Mouse (Mus musculus) stomach, embryonic 15.5 days (tissue): ENCODE results near the gene Myadml2. TPM values are rescaled to one million over a fixed set of nuclear protein-coding genes. Genes with fewer than 3 reads are reported as not detected.

Experiments used
- ATAC-seq: fragments of 200-750 bp; cut with Nextera tagmentation; 2 replicates; pipeline ENCODE4 v1.8.0; 2017; ENCODE audit warnings: low read depth, moderate number of reproducible peaks, moderate TSS enrichment; ENCODE audit not compliant: insufficient read depth, low FRiP score
- H3K27ac ChIP-seq: fragments of 300-500 bp; sonication (generic); 2 replicates; pipeline ENCODE4 v1.5.1; 2015; ENCODE audit warnings: mild to moderate bottlenecking, inconsistent platforms
- H3K27me3 ChIP-seq: fragments of 300-500 bp; sonication (generic); replicated peaks from 2 replicates; pipeline ENCODE4 v1.6.1; 2015; ENCODE audit warnings: inconsistent platforms
- H3K36me3 ChIP-seq: fragments of 300-500 bp; sonication (generic); 2 replicates; pipeline ENCODE4 v1.6.1; 2015; ENCODE audit warnings: inconsistent platforms
- H3K4me1 ChIP-seq: fragments of 300-500 bp; sonication (generic); 2 replicates; pipeline ENCODE4 v1.6.1; 2015; ENCODE audit warnings: inconsistent platforms
- H3K4me2 ChIP-seq: fragments of 300-500 bp; sonication (generic); 2 replicates; pipeline ENCODE4 v1.6.1; 2015; ENCODE audit warnings: mild to moderate bottlenecking, inconsistent platforms
- H3K4me3 ChIP-seq: fragments of 300-500 bp; sonication (generic); replicated peaks from 2 replicates; pipeline ENCODE4 v1.5.1; 2015; ENCODE audit warnings: inconsistent platforms
- H3K9ac ChIP-seq: fragments of 300-500 bp; sonication (generic); 2 replicates; pipeline ENCODE4 v1.6.1; 2015; ENCODE audit warnings: inconsistent platforms
- H3K9me3 ChIP-seq: fragments of 300-500 bp; sonication (generic); 2 replicates; pipeline ENCODE4 v1.6.1; 2016; ENCODE audit warnings: inconsistent platforms
- WGBS: fragments of 180-500 bp; shearing (Covaris S2); methylation state at CpG from one replicate; pipeline ENCODE4 v1.1.7; 2015; 5-methylcytosine and 5-hydroxymethylcytosine counted together
- polyA plus RNA-seq: library from polyadenylated mRNA; unstranded; fragments of >200 nt; fragmentation: Nextera tagmentation; extraction: Ambion mirVana; gene quantifications from 2 replicates; pipeline ENCODE4 v1.2.1, GENCODE M21; 2015

The Myadml2 gene
- polyA plus RNA-seq, 1 experiment from 2014 or later = 0.44 TPM

DNA sequence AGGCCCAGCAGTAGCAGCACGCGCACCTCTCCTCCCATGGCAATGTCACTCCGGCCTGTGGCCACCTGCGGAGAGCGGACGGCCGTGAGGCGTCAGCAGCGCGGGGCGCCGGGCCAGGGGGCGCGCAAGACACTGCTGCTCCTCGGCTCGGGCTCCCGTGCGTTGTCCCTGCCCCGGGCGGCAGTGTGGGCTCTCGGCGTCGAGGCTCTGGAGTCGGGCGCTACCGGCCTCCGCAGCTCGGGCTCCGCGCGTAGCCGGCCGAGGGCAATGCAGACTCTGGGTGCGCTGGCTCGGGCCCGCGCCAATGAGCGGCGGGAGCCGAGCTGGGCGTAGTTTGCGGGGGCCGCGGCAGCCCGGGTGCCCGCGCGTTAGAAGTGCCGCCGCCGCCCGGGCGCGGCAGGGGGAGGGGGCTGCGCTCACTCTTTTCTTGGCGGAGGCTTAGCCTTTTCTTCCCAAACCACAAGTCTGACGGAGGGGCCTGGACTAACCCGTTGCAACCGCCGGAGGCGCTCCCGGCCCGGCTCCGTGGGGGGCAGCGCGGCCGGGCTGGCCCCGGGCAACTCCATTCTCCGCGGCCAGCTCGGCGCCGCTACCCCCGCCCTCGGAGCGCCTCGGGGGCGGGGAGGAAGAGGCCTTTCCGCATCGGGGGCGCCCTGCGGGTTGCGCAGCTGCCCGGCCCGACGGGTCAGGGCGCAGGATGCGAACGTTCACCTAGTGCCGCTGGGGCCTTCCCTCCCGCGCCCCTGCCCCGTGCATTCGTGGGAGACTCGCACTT, 12.5 kb upstream of the Myadml2 start:
- ATAC-seq = peak; percentile 59; the same call in 1 of the 2 replicates
- WGBS = under 1% methylated on average over 70 of the region's 95 CpGs
- no peaks in the 10 kb centered on the region for H3K36me3 ChIP-seq

DNA sequence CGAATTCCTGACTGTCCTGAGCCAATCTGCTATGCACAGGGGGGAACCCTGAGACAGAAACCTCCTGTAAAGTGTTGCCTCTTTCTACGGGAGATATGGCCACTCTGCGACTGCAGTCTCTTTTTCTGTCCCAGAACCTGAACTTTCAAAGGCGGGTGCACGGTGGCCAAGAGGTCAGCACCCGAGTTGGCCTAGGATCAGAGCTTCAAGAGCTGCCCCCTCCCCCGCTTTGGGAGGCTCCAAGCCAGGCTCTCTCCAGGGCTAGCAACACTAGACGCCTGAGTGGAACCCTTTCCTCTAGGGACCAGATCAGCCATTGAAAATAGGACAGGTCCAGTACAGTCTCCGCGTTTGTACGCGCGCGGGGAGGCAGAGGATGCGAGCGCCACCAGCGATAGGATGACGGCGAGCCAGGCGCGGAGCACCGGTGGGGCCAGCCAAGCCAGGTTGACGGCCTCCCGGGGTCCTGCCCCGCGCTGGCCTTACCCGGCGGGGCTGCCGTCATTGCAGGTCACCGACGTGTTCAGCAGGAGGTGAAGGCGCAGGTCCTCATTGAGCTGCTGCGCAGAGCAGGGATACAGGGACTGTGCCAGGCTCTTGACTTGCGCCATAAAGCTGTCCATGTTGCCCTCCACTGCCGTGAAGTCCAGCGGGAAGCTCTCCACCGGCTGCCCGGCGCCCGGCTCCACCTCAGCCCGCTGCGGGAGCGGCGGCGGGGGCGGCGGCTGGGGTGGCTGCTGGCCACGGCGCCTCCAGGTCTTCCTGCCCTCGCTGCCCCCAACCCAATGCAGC, 11.7 kb upstream of the Myadml2 start:
- Histone ChIP-seq H3K4me2 (peak overlapping the region; percentile 82), H3K9ac (no peak overlapping the region), H3K27ac (no peak overlapping the region)

More for the DNA sequence above, 12.5 kb upstream of the Myadml2 start:
- no peak overlapping the region for H3K27ac ChIP-seq
- H3K27me3 ChIP-seq = peaks cover 68% of the 10 kb centered on the region
- H3K9ac ChIP-seq = no peak overlapping the region
- H3K4me2 ChIP-seq = peak overlapping the region; percentile 82
- peak overlapping the region; percentile 46 for H3K4me3 ChIP-seq
- no peaks in the 10 kb centered on the region for H3K9me3 ChIP-seq
- peaks cover 20% of the 10 kb centered on the region for H3K4me1 ChIP-seq

DNA sequence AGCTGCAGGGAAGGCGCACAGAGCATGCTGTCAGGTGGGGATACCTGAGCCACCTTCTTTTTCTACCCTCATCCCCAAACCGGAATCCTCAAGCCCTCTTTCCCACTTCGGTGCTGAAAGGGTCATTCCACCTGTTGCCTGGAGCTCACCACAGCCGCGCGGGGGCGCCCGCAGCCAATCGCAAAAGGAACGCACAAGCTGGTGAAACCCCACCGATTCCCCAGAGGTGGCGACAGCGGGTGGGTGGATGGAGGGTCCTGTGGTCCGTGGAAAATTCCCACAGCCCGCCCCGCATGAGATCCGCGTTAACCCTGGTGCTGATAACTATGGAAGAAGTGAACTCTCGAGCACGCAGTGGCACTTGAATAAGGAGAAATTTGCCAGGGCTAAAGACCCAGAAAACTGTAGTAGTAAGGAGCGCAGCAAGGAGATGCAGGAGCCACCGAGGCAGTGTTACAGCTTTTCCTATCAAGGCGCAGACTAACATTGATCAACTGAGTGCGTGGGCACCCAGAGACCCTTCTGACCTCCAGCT, 11.0 kb upstream of the Myadml2 start:
- peaks cover 18% of the 10 kb centered on the region for H3K4me1 ChIP-seq
- peak overlapping the region; percentile 82 for H3K4me2 ChIP-seq
- peaks cover 67% of the 10 kb centered on the region for H3K27me3 ChIP-seq
- H3K9me3 ChIP-seq = no peaks in the 10 kb centered on the region
- no peak overlapping the region for H3K27ac ChIP-seq
- no peak for ATAC-seq
- WGBS = 3% methylated on average over 24 of the region's 24 CpGs
- peak overlapping the region; percentile 46; the same call in 1 of the 2 replicates for H3K4me3 ChIP-seq
- no peak overlapping the region for H3K9ac ChIP-seq
- no peaks in the 10 kb centered on the region for H3K36me3 ChIP-seq

More for the DNA sequence above, 11.7 kb upstream of the Myadml2 start:
- Histone ChIP-seq H3K4me3 (peak overlapping the region; percentile 46), H3K27me3 (peaks cover 68% of the 10 kb centered on the region), H3K36me3 (no peaks in the 10 kb centered on the region), H3K4me1 (peaks cover 18% of the 10 kb centered on the region), H3K9me3 (no peaks in the 10 kb centered on the region)
- no peak for ATAC-seq
- 5% methylated on average over 44 of the region's 50 CpGs for WGBS

DNA sequence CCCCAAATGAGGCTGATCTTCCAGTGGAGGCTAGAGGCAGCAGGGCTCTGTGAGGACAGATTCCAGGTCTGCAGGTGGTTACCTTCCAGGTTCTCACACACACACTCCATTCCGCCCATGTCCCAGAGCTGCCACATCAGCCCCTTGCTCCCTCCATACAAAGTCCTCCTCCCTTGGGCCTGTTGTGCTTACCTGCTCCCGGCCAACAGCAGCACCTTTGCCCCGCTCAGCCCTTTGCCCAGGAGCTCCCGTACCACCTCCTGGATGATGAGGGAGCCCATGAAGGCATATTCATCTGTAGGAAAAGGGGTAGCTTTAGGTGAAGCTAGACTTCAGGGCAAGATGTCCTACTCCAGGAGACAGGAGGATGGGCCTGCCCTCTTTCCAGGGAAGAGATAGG, 9.3 kb upstream of the Myadml2 start:
- Histone ChIP-seq H3K4me1 (peaks cover 18% of the 10 kb centered on the region), H3K36me3 (no peaks in the 10 kb centered on the region), H3K9me3 (no peaks in the 10 kb centered on the region), H3K27me3 (peaks cover 58% of the 10 kb centered on the region), H3K27ac (no peak overlapping the region), H3K9ac (no peak overlapping the region), H3K4me3 (no peak overlapping the region), H3K4me2 (no peak overlapping the region)
- WGBS = 78% methylated on average over 4 of the region's 4 CpGs
- ATAC-seq = no peak

DNA sequence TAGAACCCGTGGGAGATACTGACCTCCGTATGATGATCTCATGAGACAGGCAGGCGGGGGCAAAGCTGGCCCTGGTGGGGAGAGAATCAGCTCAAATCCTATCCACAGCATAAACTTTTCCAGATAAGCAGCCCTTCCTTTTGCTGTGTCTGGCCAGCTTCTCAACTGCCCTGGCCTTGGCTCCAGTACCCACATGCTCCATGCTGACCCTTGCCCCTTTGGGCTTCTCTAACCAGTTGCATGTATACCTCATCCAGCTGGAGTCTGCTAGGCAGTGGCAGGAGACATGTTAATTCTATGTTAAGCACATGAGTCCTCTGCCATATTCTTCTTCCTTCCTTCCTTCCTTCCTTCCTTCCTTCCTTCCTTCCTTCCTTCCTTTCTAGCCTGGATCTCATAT, 6.8 kb upstream of the Myadml2 start:
- H3K27me3 ChIP-seq = peaks cover 33% of the 10 kb centered on the region
- H3K36me3 ChIP-seq = no peaks in the 10 kb centered on the region
- H3K4me3 ChIP-seq = no peak overlapping the region
- H3K9me3 ChIP-seq = no peaks in the 10 kb centered on the region
- no peak for ATAC-seq
- peaks cover 3% of the 10 kb centered on the region for H3K4me1 ChIP-seq
- 67% methylated on average over 3 of the region's 3 CpGs for WGBS
- H3K9ac ChIP-seq = no peak overlapping the region
- no peak overlapping the region for H3K27ac ChIP-seq
- no peak overlapping the region for H3K4me2 ChIP-seq

DNA sequence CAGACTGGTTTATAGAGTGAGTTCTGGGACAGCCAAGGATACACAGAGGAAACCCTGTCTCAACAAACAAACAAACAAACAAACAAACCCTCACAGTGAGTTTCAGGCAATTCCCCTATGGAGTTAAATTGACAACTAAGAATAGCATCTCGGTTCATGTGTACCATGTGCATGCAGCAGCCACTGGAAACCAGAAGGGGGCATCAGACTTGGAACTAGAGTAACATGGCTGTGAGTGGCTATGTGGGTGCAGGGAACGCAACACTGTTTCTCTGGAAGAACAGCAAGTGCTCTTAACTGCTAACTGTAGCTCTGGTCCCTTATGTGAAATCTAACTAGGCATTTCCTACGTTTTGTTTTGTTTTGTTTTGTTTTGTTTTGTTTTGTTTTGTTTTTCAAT, 3.9 kb upstream of the Myadml2 start:
- WGBS = 75% methylated on average over 3 of the region's 3 CpGs
- no peaks in the 10 kb centered on the region for H3K36me3 ChIP-seq

DNA sequence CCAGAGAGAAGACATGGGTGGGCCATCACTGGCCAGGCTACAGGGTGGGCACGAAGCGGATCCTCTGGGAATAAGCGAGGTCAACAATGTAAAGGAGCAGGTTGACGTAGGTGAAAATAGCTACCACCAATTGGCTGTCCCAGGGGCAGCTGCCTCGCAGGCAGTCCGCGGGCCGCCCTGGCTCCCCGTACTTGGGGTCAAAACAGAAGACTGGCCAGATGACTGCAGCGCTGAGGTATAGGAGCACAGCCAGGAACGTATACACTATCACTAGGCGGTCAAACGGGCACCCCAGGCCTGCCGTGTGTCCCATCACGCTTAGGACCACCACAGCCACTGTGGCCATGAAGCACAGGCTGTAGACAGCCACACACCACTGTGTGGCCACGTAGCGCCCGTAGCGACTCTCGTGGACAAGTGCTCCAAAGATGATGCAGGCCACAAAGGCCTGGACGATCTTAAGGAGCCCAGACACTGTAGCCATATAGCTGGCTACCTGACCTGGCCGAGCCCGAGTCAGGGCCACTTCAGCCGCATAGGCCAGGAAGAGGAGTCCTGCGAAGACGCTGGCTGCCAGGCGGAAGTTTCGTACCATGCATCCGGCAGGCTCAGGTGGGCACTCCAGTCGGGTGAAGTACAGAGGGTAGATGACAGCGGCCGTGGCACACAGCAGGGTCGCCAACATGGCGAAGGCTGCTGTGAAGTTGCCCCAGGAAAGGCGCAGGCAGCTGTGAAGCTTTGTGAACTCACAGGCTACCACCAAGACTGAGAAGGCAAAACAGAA, 719 bp downstream of the Myadml2 start:
- Histone ChIP-seq H3K27me3 (no peaks in the 10 kb centered on the region), H3K4me1 (peaks cover 14% of the 10 kb centered on the region; the same call in 1 of the 2 replicates), H3K4me3 (no peak overlapping the region), H3K36me3 (no peaks in the 10 kb centered on the region), H3K4me2 (0 out of 2 replicates have a peak overlapping the region, but pooled peaks have one; percentile 56), H3K9me3 (no peaks in the 10 kb centered on the region), H3K27ac (no peak overlapping the region), H3K9ac (no peak overlapping the region)
- no peak for ATAC-seq
- WGBS = 81% methylated on average over 35 of the region's 35 CpGs

More for the DNA sequence above, 3.9 kb upstream of the Myadml2 start:
- Histone ChIP-seq H3K27me3 (peaks cover 7% of the 10 kb centered on the region; the same call in 1 of the 2 replicates), H3K4me3 (no peak overlapping the region), H3K9ac (no peak overlapping the region), H3K4me1 (peaks cover 4% of the 10 kb centered on the region; the same call in 1 of the 2 replicates), H3K4me2 (no peak overlapping the region), H3K27ac (no peak overlapping the region), H3K9me3 (no peaks in the 10 kb centered on the region)
- no peak for ATAC-seq

DNA sequence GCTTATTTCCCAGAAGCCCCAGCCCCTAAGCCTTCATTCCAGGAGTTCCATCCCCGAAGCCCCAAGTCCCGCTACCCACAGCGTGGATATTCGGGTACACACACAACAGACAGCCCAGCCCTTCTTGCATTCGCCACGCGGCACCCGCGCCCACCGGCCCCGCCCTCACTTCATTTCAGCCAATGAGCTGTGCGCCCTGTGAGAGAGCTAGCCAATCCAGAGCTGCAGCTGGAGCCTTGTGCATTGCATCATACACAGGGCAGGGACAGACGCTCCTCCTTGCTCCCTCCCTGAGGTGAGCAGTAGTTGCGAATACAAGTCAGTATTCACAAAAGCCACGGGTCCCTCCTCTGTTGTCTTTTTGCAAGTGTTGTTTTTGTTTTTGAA, 4.4 kb downstream of the Myadml2 start, which contains the start of gene Pycr1:
TSS of gene Pycr1 (minus strand) at position 169 of the 387 bp plus-strand sequence.
- no peaks in the 10 kb centered on the region for H3K27me3 ChIP-seq
- H3K4me3 ChIP-seq = peak within 1 kb of the TSS; percentile 53
- H3K4me1 ChIP-seq = peaks cover 14% of the 10 kb centered on the region; the same call in 1 of the 2 replicates
- H3K27ac ChIP-seq = peak within 1 kb of the TSS; percentile 27; the same call in 1 of the 2 replicates
- peak; percentile 99 for ATAC-seq
- no peaks in the 10 kb centered on the region for H3K36me3 ChIP-seq
- no peaks in the 10 kb centered on the region for H3K9me3 ChIP-seq
- peak within 1 kb of the TSS; percentile 88 for H3K4me2 ChIP-seq
- 2% methylated on average over 15 of the region's 15 CpGs for WGBS
- H3K9ac ChIP-seq = peak within 1 kb of the TSS; percentile 35; the same call in 1 of the 2 replicates

DNA sequence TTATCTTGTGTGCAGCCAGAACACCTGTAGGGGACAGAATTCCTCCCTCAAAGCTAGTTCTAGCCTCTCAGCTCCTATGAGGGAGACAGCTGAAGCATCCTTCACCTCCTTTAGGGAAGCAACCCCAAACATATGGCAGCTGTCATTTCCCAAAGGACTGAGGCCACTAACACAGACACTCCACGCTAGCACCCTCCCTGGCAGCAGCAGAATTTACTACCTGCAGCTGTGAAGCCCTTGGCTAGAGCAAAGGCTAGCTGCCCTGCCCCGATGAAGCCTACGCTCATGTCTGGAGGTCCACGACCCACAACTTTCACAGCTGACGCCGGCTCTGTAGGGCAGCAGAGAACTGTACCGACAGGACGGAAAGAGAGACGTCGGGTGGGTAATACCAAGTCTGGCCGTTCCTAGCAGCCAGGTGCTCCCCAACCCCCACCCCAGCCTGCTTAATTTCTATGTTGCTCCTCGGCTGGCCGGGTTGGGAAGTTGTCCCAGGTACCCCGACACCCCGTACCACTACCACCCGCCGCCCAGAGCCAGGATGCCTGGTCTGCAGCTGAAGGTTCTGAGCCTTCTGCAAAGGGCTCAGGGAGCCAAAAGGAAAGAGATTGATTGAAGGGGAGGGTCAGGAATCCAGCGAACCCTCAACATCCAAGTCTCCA, 4.9 kb downstream of the Myadml2 start:
- peak; percentile 34; the same call in 1 of the 2 replicates for ATAC-seq
- H3K4me1 ChIP-seq = peaks cover 11% of the 10 kb centered on the region; the same call in 1 of the 2 replicates
- peak overlapping the region; percentile 35; the same call in 1 of the 2 replicates for H3K9ac ChIP-seq
- no peaks in the 10 kb centered on the region for H3K27me3 ChIP-seq
- no peaks in the 10 kb centered on the region for H3K9me3 ChIP-seq
- H3K4me3 ChIP-seq = peak overlapping the region; percentile 53
- no peaks in the 10 kb centered on the region for H3K36me3 ChIP-seq
- WGBS = under 1% methylated on average over 18 of the region's 18 CpGs
- H3K4me2 ChIP-seq = peak overlapping the region; percentile 88
- peak overlapping the region; percentile 27; the same call in 1 of the 2 replicates for H3K27ac ChIP-seq

DNA sequence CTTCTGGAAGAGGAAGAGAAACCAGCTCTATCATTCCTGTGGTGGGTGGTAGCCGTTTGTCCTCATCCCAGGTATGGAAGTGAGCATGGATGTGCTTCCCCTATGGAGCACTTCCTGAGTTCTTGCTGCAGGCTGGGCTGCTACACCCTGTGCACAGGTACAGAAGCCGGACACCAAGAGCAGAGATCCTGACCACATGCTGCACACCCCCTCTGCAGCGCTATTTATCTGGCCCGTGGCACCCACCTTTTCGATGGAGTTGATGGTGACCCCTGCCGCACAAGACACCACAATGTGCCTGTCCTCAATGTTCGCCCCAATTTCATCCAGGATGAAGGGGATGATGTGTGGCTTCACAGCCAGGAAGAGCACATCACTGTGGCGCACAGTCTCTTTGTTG, 6.1 kb downstream of the Myadml2 start:
- Histone ChIP-seq H3K27ac (no peak overlapping the region), H3K4me2 (no peak overlapping the region), H3K9me3 (no peaks in the 10 kb centered on the region), H3K9ac (no peak overlapping the region), H3K4me1 (0 out of 2 replicates have a peak, but pooled peaks cover 9% of the 10 kb centered on the region), H3K36me3 (no peaks in the 10 kb centered on the region), H3K27me3 (no peaks in the 10 kb centered on the region), H3K4me3 (no peak overlapping the region)
- ATAC-seq = no peak
- whole genome bisulfite sequencing = 83% methylated on average over 8 of the region's 8 CpGs
